Mouse (Mus musculus) heart, postnatal 0 days (tissue): ENCODE data around the gene Hibadh. TPM values are rescaled to one million over a fixed set of nuclear protein-coding genes. Genes with fewer than 3 reads are reported as not detected.
A peak's percentile ranks its signal among the peaks of the same experiment; 100 is the strongest.

Experiments
- ATAC-seq: fragments of 200-750 bp; cut with Nextera tagmentation; 2 replicates; pipeline ENCODE4 v1.8.0; 2017; ENCODE audit warnings: low read depth, moderate number of reproducible peaks, moderate library complexity; ENCODE audit not compliant: insufficient read depth
- DNase-seq: peaks from one replicate; pipeline ENCODE4 v3.0.0-alpha.2; 2016; ENCODE audit warnings: low spot score
- H3K27ac ChIP-seq: fragments of 300-500 bp; sonication (generic); 2 replicates; pipeline ENCODE4 v1.5.1; 2014; ENCODE audit warnings: low read depth, mild to moderate bottlenecking
- H3K27me3 ChIP-seq: fragments of 300-500 bp; sonication (generic); 2 replicates; pipeline ENCODE4 v1.6.1; 2014; ENCODE audit warnings: low read length, mixed read lengths; ENCODE audit not compliant: control insufficient read depth, insufficient read depth
- H3K36me3 ChIP-seq: fragments of 300-500 bp; sonication (generic); replicated peaks from 2 replicates; pipeline ENCODE4 v1.6.1; 2014; ENCODE audit warnings: low read length, mixed read lengths; ENCODE audit not compliant: control insufficient read depth, insufficient read depth
- H3K4me1 ChIP-seq: fragments of 300-500 bp; sonication (generic); 2 replicates; pipeline ENCODE4 v1.6.1; 2014; ENCODE audit warnings: antibody characterized with exemption; ENCODE audit not compliant: control insufficient read depth, insufficient read depth
- H3K4me2 ChIP-seq: fragments of 300-500 bp; sonication (generic); 2 replicates; pipeline ENCODE4 v1.6.1; 2014; ENCODE audit warnings: low read depth, mild to moderate bottlenecking, low read length, moderate library complexity
- H3K4me3 ChIP-seq: fragments of 300-500 bp; sonication (generic); 2 replicates; pipeline ENCODE4 v1.5.1; 2014; ENCODE audit warnings: low read depth, low read length
- H3K9ac ChIP-seq: fragments of 300-500 bp; sonication (generic); replicated peaks from 2 replicates; pipeline ENCODE4 v1.6.1; 2014; ENCODE audit warnings: low read depth, low read length, mixed read lengths
- H3K9me3 ChIP-seq: fragments of 300-500 bp; sonication (generic); replicated peaks from 2 replicates; pipeline ENCODE4 v1.6.1; 2016; ENCODE audit warnings: low read length; ENCODE audit not compliant: control insufficient read depth
- CTCF ChIP-seq: IDR thresholded peaks from 2 replicates; pipeline ENCODE4 v1.5.1; 2016; ENCODE audit warnings: antibody characterized with exemption, control low read depth, low read depth
- EP300 ChIP-seq: IDR thresholded peaks from 2 replicates; pipeline ENCODE4 v1.6.1; 2016; ENCODE audit warnings: antibody characterized with exemption, low read depth
- WGBS: fragments of 180-500 bp; shearing (Covaris S2); extraction: QIAGEN DNeasy Blood & Tissue Kit; methylation state at CpG from one replicate; pipeline ENCODE4 v1.1.7; 2014; 5-methylcytosine and 5-hydroxymethylcytosine counted together
- polyA plus RNA-seq: library from polyadenylated mRNA; unstranded; fragments of >200 nt; fragmentation: Nextera tagmentation; extraction: Ambion mirVana; gene quantifications from 2 replicates; pipeline ENCODE4 v1.2.1, GENCODE M21; 2015
- total RNA-seq: library from RNA; depleted of rRNA; stranded (reverse); fragments of >200 nt; gene quantifications from 2 replicates; pipeline ENCODE4 v1.2.3, GENCODE M21; 2014; ENCODE audit warnings: low replicate concordance

Hibadh gene
- total and polyA plus RNA-seq, 2 experiments from 2014 or later: 111 to 228 TPM

GRCm38 (mm10) chr6:52567327-52568299 lies 72.6 kb downstream of the Hibadh start:
- no peak overlapping the region for H3K9ac ChIP-seq
- H3K36me3 ChIP-seq: peaks cover 11% of the 10 kb centered on the region; the same call in 1 of the 2 replicates
- H3K9me3 ChIP-seq: no peaks in the 10 kb centered on the region
- 83% methylated on average over 20 of the region's 20 CpGs for WGBS
- no peak overlapping the region for H3K4me3 ChIP-seq
- H3K4me1 ChIP-seq: no peaks in the 10 kb centered on the region
- H3K27ac ChIP-seq: no peak overlapping the region
- DNase-seq (no peak), ATAC-seq (no peak)
- H3K4me2 ChIP-seq: no peak overlapping the region
- H3K27me3 ChIP-seq: no peaks in the 10 kb centered on the region
- TF ChIP-seq CTCF: no peak
- no peak for TF ChIP-seq EP300

DNA sequence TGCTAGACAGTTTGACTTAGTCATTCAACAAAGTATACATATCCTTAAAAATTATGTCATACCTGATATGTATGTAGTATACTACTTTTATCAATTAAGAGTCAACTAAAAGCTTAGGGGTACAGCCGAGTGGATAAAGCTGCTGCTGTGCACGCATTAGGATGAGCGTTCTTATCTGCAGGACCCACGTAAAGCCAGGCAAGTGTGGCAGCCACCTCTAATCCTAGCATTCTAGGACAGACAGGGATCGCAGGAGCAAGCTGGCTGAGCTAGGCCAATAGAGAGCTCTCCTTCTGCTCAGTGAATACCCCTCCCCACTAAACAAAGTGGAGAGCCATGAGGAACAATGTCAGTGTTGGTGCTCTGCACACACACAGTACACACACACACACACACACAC lies 75.0 kb downstream of the Hibadh start:
- Histone ChIP-seq H3K36me3 (0 out of 2 replicates have a peak, but pooled peaks cover 5% of the 10 kb centered on the region), H3K27ac (no peak overlapping the region), H3K27me3 (no peaks in the 10 kb centered on the region), H3K9ac (no peak overlapping the region), H3K4me3 (no peak overlapping the region), H3K4me2 (no peak overlapping the region), H3K9me3 (no peaks in the 10 kb centered on the region), H3K4me1 (no peaks in the 10 kb centered on the region)
- WGBS: 69% methylated on average over 5 of the region's 5 CpGs
- DNase-seq (no peak), ATAC-seq (no peak)
- TF ChIP-seq CTCF: no peak

DNA sequence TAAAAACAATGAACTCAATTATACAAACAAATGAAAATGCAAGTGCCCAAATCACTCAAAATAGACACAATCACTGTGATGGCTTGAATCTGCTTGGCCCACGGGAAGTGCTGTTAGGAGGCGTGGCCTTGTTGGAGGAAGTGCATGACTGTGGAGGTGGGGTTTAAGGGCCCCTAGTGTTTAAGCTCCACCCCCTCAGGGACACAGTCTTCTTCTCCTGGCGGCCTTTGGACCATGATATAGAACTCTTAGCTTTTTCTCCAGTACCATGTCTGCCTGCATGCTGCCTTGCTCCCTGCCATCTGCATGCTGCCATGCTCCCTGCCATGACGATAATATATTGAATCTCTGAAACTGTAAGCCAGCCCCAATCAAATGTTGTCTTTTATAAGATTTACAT lies 77.2 kb downstream of the Hibadh start:
- no peak overlapping the region for H3K27ac ChIP-seq
- no peak for DNase-seq
- ATAC-seq: no peak
- no peaks in the 10 kb centered on the region for H3K4me1 ChIP-seq
- H3K27me3 ChIP-seq: no peaks in the 10 kb centered on the region
- no peak overlapping the region for H3K4me3 ChIP-seq
- TF ChIP-seq CTCF: no peak
- no peak for TF ChIP-seq EP300
- no peak overlapping the region for H3K4me2 ChIP-seq
- no peaks in the 10 kb centered on the region for H3K36me3 ChIP-seq
- no peak overlapping the region for H3K9ac ChIP-seq
- 80% methylated on average over 4 of the region's 4 CpGs for WGBS
- no peaks in the 10 kb centered on the region for H3K9me3 ChIP-seq

DNA sequence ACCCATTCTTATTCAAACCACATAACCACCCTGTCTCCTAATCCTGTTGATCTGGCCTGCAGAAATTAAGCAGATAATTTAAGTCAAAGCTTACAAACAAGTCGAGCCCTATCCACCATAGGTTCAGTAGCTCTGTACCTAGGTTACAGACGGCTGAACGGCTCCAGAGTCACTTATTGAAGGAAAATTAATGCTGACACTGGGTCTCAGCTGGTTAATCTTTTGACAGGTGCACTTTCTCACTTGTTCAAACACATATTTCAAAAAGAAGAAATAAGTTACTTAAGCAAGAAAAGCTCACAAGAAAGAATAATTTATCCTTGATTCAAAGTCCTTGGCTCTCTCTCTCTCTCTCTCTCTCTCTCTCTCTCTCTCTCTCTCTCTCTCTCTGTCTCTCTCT lies 81.1 kb downstream of the Hibadh start:
- ATAC-seq (no peak), DNase-seq (no peak)
- H3K4me3 ChIP-seq: no peak overlapping the region
- no peak overlapping the region for H3K4me2 ChIP-seq
- no peak overlapping the region for H3K9ac ChIP-seq
- no peaks in the 10 kb centered on the region for H3K4me1 ChIP-seq
- H3K36me3 ChIP-seq: peaks cover 15% of the 10 kb centered on the region
- WGBS: 87% methylated on average over 3 of the region's 3 CpGs
- H3K9me3 ChIP-seq: no peaks in the 10 kb centered on the region
- no peak overlapping the region for H3K27ac ChIP-seq
- H3K27me3 ChIP-seq: no peaks in the 10 kb centered on the region
- TF ChIP-seq CTCF (no peak), EP300 (no peak)

DNA sequence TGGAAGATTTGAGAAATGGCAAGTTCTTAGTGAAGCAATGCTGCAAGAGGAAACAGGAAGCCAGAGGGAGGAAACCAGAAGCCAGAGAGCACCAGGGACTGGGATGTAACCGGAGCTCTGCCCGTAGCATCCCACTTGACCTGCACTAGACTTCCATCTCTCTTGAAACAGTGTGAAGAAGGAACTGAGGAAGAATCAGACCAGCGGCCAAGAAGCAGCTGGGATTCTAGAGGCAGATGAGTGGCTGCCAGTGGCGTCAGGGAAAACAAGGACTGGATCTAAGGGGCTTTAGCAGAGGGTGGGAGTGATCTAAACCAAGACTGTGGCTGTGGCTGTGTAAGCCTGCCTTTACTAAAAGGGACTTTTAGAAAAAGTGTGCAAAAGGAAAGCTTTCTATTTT lies 95.8 kb downstream of the Hibadh start:
- no peaks in the 10 kb centered on the region for H3K9me3 ChIP-seq
- H3K27ac ChIP-seq: no peak overlapping the region
- DNase-seq: peak; percentile 11
- H3K4me3 ChIP-seq: no peak overlapping the region
- peaks cover 26% of the 10 kb centered on the region for H3K36me3 ChIP-seq
- no peak overlapping the region for H3K9ac ChIP-seq
- no peaks in the 10 kb centered on the region for H3K27me3 ChIP-seq
- no peak for TF ChIP-seq CTCF
- TF ChIP-seq EP300: no peak
- WGBS: 38% methylated on average over 4 of the region's 4 CpGs
- no peak for ATAC-seq
- no peak overlapping the region for H3K4me2 ChIP-seq
- H3K4me1 ChIP-seq: peaks cover 9% of the 10 kb centered on the region; the same call in 1 of the 2 replicates
